Mouse (Mus musculus) midbrain, postnatal 0 days (tissue): ENCODE data around the gene Chst11. TPM values are rescaled to one million over a fixed set of nuclear protein-coding genes. Genes with fewer than 3 reads are reported as not detected.

ENCODE experiments used
- ATAC-seq: fragments of 200-750 bp; cut with Nextera tagmentation; 2 replicates; pipeline ENCODE4 v1.8.0; 2017; ENCODE audit warnings: moderate number of reproducible peaks, mild to moderate bottlenecking, moderate TSS enrichment, moderate library complexity; ENCODE audit not compliant: low FRiP score
- DNase-seq: peaks from one replicate; pipeline ENCODE4 v3.0.0-alpha.2; 2015; ENCODE audit warnings: low spot score
- H3K27ac ChIP-seq: fragments of 300-500 bp; sonication (generic); 2 replicates; pipeline ENCODE4 v1.5.1; 2014; ENCODE audit warnings: low read depth, mild to moderate bottlenecking, low read length, mixed read lengths
- H3K27me3 ChIP-seq: fragments of 300-500 bp; sonication (generic); 2 replicates; pipeline ENCODE4 v1.6.1; 2014; ENCODE audit warnings: low read length, control low read depth, mixed read lengths; ENCODE audit not compliant: insufficient read depth
- H3K36me3 ChIP-seq: fragments of 300-500 bp; sonication (generic); 2 replicates; pipeline ENCODE4 v1.6.1; 2014; ENCODE audit warnings: low read length, control low read depth, mixed read lengths; ENCODE audit not compliant: insufficient read depth
- H3K4me1 ChIP-seq: fragments of 300-500 bp; sonication (generic); 2 replicates; pipeline ENCODE4 v1.6.1; 2014; ENCODE audit warnings: mild to moderate bottlenecking, control low read depth, antibody characterized with exemption, low read length, mixed read lengths; ENCODE audit not compliant: insufficient read depth
- H3K4me2 ChIP-seq: fragments of 300-500 bp; sonication (generic); 2 replicates; pipeline ENCODE4 v1.6.1; 2014; ENCODE audit warnings: low read depth, mild to moderate bottlenecking, low read length, mixed read lengths; ENCODE audit not compliant: poor library complexity, severe bottlenecking
- H3K4me3 ChIP-seq: fragments of 300-500 bp; sonication (generic); 2 replicates; pipeline ENCODE4 v1.5.1; 2014; ENCODE audit warnings: low read depth, mild to moderate bottlenecking, low read length, moderate library complexity
- H3K9ac ChIP-seq: fragments of 300-500 bp; sonication (generic); replicated peaks from 2 replicates; pipeline ENCODE4 v1.6.1; 2014; ENCODE audit warnings: mild to moderate bottlenecking, low read length, moderate library complexity, mixed read lengths; ENCODE audit not compliant: poor library complexity, severe bottlenecking
- H3K9me3 ChIP-seq: fragments of 300-500 bp; sonication (generic); 2 replicates; pipeline ENCODE4 v1.6.1; 2016; ENCODE audit warnings: low read length, control low read depth
- CTCF ChIP-seq: IDR thresholded peaks from 2 replicates; pipeline ENCODE4 v1.5.1; 2016; ENCODE audit warnings: antibody characterized with exemption, mild to moderate bottlenecking
- WGBS: fragments of 180-500 bp; shearing (Covaris S2); extraction: QIAGEN DNeasy Blood & Tissue Kit; methylation state at CpG from one replicate; pipeline ENCODE4 v1.1.7; 2014; 5-methylcytosine and 5-hydroxymethylcytosine counted together
- polyA plus RNA-seq: library from polyadenylated mRNA; unstranded; fragments of >200 nt; fragmentation: Nextera tagmentation; extraction: Ambion mirVana; gene quantifications from 2 replicates; pipeline ENCODE4 v1.2.1, GENCODE M21; 2015
- total RNA-seq: library from RNA; depleted of rRNA; stranded (reverse); fragments of >200 nt; gene quantifications from 2 replicates; pipeline ENCODE4 v1.2.3, GENCODE M21; 2014

The Chst11 gene
- total and polyA plus RNA-seq, 2 experiments from 2014 or later, result 2.8 to 20.5 TPM

DNA sequence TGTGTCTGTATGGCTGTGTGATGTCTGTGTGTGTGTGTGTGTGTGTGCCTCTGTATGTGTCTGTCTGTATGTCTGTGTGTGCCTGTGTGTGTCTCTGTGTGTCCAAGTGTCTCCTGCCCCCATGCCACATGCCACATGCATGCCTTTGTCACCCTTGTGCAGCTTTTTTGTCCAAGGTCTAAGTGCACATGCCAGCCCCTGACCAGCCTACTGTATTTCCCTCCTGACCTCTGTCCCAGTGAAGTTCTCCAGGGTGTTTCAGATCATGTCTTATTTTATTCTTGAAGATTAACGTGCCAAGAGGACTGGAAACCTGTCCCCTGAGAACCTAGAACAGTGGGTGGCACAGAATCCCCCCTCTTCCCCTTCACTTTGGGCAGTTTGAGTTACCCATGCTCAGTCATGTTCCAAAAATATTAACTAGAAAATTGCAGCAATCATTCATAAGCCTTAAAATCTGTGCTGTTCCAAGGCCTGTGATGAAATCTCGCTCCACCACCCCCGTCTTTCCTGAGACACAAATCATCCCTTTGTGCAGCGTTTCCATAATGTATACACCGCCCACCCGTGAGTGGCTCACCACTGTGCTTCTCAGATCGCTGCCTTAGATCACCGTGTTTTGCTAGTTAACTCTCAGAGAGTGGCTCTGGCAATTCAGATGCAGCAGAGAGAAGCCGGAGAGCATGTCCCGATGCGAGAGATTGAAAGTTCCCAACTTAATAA, 180.4 kb downstream of the Chst11 start:
- ATAC-seq (no peak), DNase-seq (no peak)
- Histone ChIP-seq H3K27me3 (no peaks in the 10 kb centered on the region), H3K9me3 (no peaks in the 10 kb centered on the region), H3K4me1 (no peaks in the 10 kb centered on the region; the same call in 1 of the 2 replicates), H3K9ac (no peak overlapping the region), H3K27ac (no peak overlapping the region), H3K4me2 (no peak overlapping the region), H3K36me3 (no peaks in the 10 kb centered on the region), H3K4me3 (no peak overlapping the region)
- WGBS, result 73% methylated on average over 11 of the region's 11 CpGs
- TF ChIP-seq CTCF, result no peak

DNA sequence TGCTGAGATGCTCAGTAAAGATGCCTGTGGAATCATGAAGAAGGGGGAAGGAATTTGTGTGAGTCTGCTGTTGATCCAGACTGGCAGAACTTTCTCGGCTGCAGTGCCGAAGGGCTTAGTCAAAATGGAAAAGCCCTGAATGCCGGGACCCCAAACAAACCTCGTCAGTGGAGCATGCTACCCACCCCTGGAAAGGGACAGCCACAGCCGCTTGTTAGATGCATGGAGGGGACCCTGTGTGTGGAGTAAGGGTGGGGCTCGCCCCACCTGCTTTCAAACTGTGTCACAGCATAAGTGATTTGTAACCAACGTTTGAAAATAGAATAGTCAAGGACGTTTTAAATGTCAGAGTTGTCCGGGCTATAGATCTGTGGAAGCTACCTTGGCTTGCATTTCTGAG, 181.0 kb downstream of the Chst11 start:
- Histone ChIP-seq H3K27ac (no peak overlapping the region), H3K27me3 (no peaks in the 10 kb centered on the region), H3K9ac (no peak overlapping the region), H3K9me3 (no peaks in the 10 kb centered on the region), H3K4me2 (no peak overlapping the region), H3K4me1 (no peaks in the 10 kb centered on the region; the same call in 1 of the 2 replicates), H3K36me3 (no peaks in the 10 kb centered on the region), H3K4me3 (no peak overlapping the region)
- no peak for TF ChIP-seq CTCF
- 79% methylated on average over 9 of the region's 9 CpGs for WGBS
- DNase-seq (no peak), ATAC-seq (no peak)

DNA sequence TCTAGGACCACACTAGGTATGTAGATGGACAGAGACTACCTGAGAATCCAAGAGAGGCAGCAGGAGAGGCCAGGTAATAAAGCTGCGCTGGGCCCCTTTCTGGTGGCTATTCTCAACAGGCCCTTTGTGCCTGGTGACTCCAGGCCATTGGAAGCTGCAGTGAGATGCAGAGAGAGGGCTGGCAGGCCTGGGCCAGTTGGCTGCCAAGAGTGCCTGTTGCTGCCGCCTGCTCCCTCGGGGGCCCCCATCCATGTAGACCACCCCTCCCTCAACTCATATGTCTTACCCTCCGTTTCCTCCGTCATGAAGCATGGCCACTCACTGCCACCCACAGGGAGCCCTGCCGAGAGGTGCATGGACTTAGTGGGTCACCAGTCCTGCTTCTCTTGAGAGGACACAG, 182.2 kb downstream of the Chst11 start:
- Histone ChIP-seq H3K4me2 (no peak overlapping the region), H3K4me1 (no peaks in the 10 kb centered on the region), H3K4me3 (no peak overlapping the region), H3K36me3 (no peaks in the 10 kb centered on the region), H3K27ac (no peak overlapping the region), H3K27me3 (no peaks in the 10 kb centered on the region), H3K9me3 (no peaks in the 10 kb centered on the region), H3K9ac (no peak overlapping the region)
- no peak for TF ChIP-seq CTCF
- no peak for DNase-seq
- no peak for ATAC-seq
- 80% methylated on average over 6 of the region's 6 CpGs for WGBS

DNA sequence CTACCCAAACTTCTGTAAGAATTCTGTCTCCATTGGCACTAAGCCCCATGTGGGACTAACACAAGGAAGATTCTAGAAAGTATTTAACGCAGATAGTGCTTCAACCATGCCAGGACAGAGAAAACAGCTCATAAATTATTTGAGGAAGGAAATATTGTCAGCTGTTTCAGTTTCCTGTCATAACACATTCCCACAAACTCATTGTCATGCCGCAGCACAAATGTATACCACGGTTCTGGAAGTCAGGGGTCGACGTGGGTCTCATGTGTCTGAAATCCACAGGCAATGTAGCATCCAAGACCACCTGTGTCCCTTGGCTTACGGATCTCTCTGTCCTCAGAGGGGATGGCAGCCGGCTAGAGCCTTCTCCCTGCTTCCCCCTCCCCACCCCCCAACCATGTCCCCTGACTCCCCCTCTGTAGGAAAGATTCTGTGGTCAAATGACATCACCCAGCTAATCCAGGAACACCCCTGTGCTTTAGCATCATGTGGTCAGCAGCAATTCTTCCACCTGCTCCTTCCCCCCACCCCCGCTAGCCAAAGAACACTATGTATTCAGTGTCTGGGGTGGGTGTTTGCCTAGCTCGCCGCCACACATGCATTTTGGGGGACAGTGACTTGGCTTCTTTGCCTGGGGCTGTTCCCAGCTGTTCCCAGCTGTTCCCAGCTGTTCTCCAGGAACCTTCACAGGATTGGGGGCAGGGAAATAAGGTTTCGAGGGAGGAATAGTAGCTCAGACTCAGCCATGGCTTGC, 183.2 kb downstream of the Chst11 start:
- no peaks in the 10 kb centered on the region for H3K4me1 ChIP-seq
- WGBS, result 78% methylated on average over 11 of the region's 11 CpGs
- no peaks in the 10 kb centered on the region for H3K9me3 ChIP-seq
- no peak for TF ChIP-seq CTCF
- H3K4me3 ChIP-seq, result no peak overlapping the region
- H3K9ac ChIP-seq, result no peak overlapping the region
- H3K4me2 ChIP-seq, result no peak overlapping the region
- ATAC-seq (no peak), DNase-seq (no peak)
- H3K27me3 ChIP-seq, result no peaks in the 10 kb centered on the region
- no peaks in the 10 kb centered on the region for H3K36me3 ChIP-seq
- no peak overlapping the region for H3K27ac ChIP-seq

DNA sequence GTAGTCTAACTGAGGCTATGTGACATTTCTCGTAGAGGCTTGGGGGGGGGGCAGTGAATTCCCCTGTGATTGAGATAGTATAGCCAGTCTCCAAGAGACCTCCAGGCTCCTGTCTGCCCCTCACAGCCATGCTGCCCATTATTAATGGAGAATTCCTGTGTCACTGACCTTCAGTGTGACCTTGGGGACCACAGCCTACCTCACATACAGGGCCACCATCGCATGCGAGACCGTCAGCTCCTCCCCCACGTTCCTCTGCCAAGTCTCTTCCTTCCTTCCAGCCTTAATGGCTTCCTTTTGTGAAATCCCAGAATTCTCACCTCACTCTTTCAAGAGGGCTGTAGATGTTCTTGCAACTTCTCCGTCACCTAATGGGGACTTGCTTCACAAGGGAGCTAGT, 184.3 kb downstream of the Chst11 start:
- H3K36me3 ChIP-seq, result no peaks in the 10 kb centered on the region
- H3K9ac ChIP-seq, result no peak overlapping the region
- no peak overlapping the region for H3K4me2 ChIP-seq
- H3K27ac ChIP-seq, result no peak overlapping the region
- H3K4me3 ChIP-seq, result no peak overlapping the region
- ATAC-seq, result no peak
- H3K4me1 ChIP-seq, result no peaks in the 10 kb centered on the region
- H3K9me3 ChIP-seq, result no peaks in the 10 kb centered on the region
- 95% methylated on average over 6 of the region's 6 CpGs for WGBS
- TF ChIP-seq CTCF, result no peak
- DNase-seq, result no peak
- no peaks in the 10 kb centered on the region for H3K27me3 ChIP-seq

DNA sequence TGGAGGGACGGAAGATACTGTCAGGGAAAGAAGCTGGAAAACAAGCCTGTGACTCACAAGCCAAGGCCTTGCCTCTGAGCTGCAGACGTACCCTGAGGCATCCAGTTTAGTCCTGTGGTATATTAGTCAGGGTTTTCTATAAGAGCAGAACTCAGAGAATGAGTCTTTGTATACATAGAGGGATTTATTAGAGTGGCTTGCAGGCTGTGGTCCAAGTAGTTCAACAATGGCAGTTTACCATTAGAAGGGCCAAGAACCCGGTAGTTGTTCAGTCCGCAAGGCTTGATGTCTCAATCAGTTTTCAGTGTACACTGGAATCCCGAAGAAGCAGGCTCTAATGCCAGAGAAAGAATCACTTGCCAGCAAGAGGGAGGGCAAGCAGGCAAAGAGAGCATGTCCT, 192.9 kb downstream of the Chst11 start:
- Histone ChIP-seq H3K9ac (no peak overlapping the region), H3K36me3 (no peaks in the 10 kb centered on the region), H3K4me2 (no peak overlapping the region), H3K27ac (no peak overlapping the region), H3K27me3 (no peaks in the 10 kb centered on the region), H3K9me3 (no peaks in the 10 kb centered on the region), H3K4me1 (no peaks in the 10 kb centered on the region), H3K4me3 (no peak overlapping the region)
- no peak for ATAC-seq
- TF ChIP-seq CTCF, result no peak
- no peak for DNase-seq
- WGBS, result 59% methylated on average over 5 of the region's 5 CpGs
